Mouse (Mus musculus) C3H10T1/2 (cell line): ENCODE measurements around the gene Col20a1. TPM values are rescaled to one million over a fixed set of nuclear protein-coding genes. Genes with fewer than 3 reads are reported as not detected.

ENCODE experiments used
- polyA plus RNA-seq, 2 experiments: library from polyadenylated mRNA; unstranded; fragments of >200 nt; fragmentation: generic; extraction: Trizol; gene quantifications; one replicate each; pipeline ENCODE4 v1.2.1; 2012; ENCODE audit warnings: missing spikeins in 2 of 2

The Col20a1 gene
- polyA plus RNA-seq, result under 1 TPM; 0.08 to 0.86 TPM

DNA sequence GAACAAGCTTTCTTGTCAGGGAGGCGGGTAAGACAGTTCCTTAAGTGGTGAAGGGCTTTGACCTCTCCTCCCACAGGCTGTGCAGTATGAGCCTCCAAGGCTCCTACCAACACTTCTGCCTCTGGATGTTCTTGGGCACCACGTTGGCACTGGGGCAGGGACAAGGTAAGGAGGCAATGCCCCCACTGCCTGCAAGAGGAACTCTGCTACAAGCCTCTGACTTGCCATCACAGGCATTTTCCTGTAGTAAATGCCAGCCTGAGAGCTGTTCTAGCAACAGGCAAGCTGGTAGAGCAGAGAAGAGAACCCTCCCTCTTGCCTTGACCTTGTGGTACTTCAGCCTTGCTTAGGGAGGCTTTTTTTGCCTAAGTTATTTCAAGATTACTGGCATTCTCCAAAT is at the start of gene Col20a1:
Gene Col20a1 (plus strand): TSS at position 87 of the 400 bp plus-strand sequence.

DNA sequence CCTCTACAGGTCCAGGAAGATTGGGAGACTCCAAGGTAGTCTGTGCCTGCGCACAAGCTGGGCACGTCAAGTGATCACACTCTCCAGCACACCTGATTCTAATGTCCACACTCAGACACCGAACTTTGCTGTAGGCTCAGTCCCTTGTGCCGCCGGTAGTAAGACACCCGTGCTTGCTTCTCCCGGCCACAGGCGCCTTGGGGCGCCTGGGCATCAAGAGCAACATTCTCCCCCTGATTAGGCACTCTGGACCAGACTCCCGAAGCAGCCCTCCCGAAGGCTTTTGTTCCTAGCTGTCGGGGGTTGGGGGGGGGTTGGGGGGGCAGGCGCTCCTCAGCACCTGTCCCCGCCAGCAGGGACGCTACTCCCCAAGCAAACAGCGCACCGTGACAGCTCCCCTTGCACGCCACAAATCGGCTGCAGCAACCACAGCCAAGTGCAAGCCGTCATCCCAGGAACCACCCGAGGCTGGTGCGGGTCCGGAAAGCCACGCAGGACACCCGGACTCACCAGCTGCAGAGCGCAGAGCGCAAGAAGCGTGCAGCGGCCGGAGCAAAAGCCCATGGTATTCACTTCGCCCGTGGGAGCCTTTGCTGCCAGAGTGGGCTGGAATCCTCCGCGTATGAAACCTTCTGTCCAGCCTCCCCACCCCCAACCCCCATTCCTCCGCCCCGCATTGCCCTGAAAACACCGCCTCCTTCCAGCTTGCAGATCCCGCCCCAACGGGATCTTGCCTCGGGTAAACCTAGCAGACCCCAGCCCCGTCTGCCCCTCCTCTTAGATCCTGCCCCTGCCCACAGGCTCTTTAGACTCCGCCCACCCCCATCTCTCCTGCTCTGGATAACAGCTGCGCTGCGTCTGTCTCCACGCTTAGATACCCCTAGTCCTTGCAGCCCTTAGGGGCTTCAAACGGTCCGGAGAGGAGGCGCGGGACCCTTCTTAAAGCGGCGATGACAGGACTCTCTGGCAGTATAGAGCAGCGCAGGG is 32.0 kb upstream of the Col20a1 start, which contains the start of gene Nkain4:
Gene Nkain4 (minus strand): TSS at position 639 of the 987 bp plus-strand sequence.

DNA sequence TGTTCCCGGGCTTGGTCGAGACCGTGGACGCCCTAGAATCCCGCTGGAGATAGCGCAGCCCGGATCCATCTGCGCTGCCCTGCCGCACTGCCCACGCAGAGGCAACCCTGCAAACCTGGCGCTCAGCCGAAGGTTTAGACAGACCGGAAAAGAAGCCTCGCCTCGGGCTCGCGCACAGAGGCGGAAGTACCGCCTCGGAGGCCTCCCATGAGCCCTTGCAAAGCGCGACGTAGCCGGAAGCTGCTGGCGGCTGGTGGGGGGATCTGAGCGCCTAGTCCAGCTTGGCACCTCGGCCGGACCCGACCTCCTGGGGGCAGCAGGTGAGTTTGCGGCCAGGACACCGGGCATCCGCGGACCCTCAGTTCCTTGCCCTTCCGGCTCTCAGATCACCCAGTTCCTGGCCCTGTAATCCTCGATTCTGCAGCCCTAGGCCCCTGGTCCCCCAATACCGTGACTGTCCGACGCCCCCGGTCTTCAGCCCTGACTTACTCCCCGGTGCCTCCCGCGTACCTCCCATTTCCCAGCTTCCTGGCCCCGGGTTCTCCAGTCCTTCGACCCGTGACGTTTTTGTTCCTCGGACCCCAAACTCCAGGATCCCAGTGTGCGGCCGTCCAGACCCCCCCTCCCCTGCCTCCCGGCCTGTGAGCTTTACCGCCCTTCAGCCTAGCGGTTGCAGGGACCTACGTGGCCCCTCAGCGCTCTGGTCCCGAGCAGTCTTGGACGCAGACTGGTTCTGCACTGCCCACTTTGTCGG is 19.1 kb upstream of the Col20a1 start, which contains the start of gene Arfgap1:
Gene Arfgap1 (plus strand): TSS at position 216 of the 754 bp plus-strand sequence.

DNA sequence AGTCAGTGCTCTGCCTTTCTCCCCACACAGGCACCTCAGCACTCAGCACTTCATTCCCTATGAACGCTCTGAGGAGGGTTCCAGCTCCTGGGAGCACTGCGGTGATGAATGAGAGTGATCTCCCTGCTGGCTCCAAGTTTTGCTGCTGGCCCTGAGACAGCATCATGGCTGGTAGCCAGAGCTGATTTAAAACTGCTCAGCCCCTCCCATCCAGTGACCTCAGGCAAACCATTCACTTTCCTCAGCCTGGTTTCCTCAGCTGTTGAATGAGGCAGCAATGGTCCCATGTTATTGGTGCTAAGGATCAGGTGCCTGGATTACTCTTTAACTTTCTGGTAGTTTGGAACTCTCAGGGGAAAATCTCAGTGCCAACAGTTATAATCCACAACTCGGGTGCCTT is 57.1 kb downstream of the Col20a1 start, which contains the start of gene Chrna4:
Gene Chrna4 (minus strand): TSS at position 110 of the 400 bp plus-strand sequence.

Other genes with a start within 250 kb of the Col20a1 start
- gene Bhlhe23, start 209.6 kb upstream of the Col20a1 start, polyA plus RNA-seq, result not detected
- gene Ythdf1, start 65.6 kb upstream of the Col20a1 start, polyA plus RNA-seq, result 10 to 100 TPM in 1 of 2 experiments, 1 to 10 TPM in 1; 8.9 to 21.8 TPM
- not detected for gene Birc7, start 57.5 kb upstream of the Col20a1 start, polyA plus RNA-seq
- not detected for gene Nkain4, start 31.8 kb upstream of the Col20a1 start, polyA plus RNA-seq
- gene Arfgap1, start 19.3 kb upstream of the Col20a1 start, polyA plus RNA-seq, result 10 to 100 TPM; 25.6 to 47.4 TPM
- not detected for gene Chrna4, start 57.0 kb downstream of the Col20a1 start, polyA plus RNA-seq
- not detected for gene Kcnq2, start 148.8 kb downstream of the Col20a1 start, polyA plus RNA-seq
- gene Eef1a2, start 170.5 kb downstream of the Col20a1 start, polyA plus RNA-seq, result not detected
- 10 to 100 TPM; 54.2 to 64.2 TPM for gene Ppdpf, start 200.7 kb downstream of the Col20a1 start, polyA plus RNA-seq
- gene Ptk6, start 216.3 kb downstream of the Col20a1 start, polyA plus RNA-seq, result not detected
- under 1 TPM in 1 of 2 experiments, not detected in 1; 0.04 TPM for gene Srms, start 226.7 kb downstream of the Col20a1 start, polyA plus RNA-seq
- gene Fndc11, start 233.5 kb downstream of the Col20a1 start, polyA plus RNA-seq, result not detected